Mouse (Mus musculus) kidney, embryonic 16.5 days (tissue): Measurements from ENCODE around the gene Eef2. TPM values are rescaled to one million over a fixed set of nuclear protein-coding genes. Genes with fewer than 3 reads are reported as not detected.
A peak's percentile ranks its signal among the peaks of the same experiment; 100 is the strongest.

Experiments
- ATAC-seq: fragments of 200-750 bp; cut with Nextera tagmentation; 2 replicates; pipeline ENCODE4 v1.8.0; 2017; ENCODE audit warnings: moderate TSS enrichment; ENCODE audit not compliant: low FRiP score, low TSS enrichment
- H3K27ac ChIP-seq: fragments of 300-500 bp; sonication (generic); 2 replicates; pipeline ENCODE4 v1.5.1; 2014; ENCODE audit warnings: low read length
- H3K27me3 ChIP-seq: fragments of 300-500 bp; sonication (generic); 2 replicates; pipeline ENCODE4 v1.6.1; 2014; ENCODE audit warnings: low read length, control low read depth, mixed read lengths; ENCODE audit not compliant: insufficient read depth
- H3K36me3 ChIP-seq: fragments of 300-500 bp; sonication (generic); 2 replicates; pipeline ENCODE4 v1.6.1; 2014; ENCODE audit warnings: low read length, control low read depth, mixed read lengths; ENCODE audit not compliant: insufficient read depth
- H3K4me1 ChIP-seq: fragments of 300-500 bp; sonication (generic); 2 replicates; pipeline ENCODE4 v1.6.1; 2014; ENCODE audit warnings: low read length, control low read depth, mixed read lengths; ENCODE audit not compliant: insufficient read depth
- H3K4me2 ChIP-seq: fragments of 300-500 bp; sonication (generic); replicated peaks from 2 replicates; pipeline ENCODE4 v1.6.1; 2014; ENCODE audit warnings: low read depth, low read length
- H3K4me3 ChIP-seq: fragments of 300-500 bp; sonication (generic); 2 replicates; pipeline ENCODE4 v1.5.1; 2014; ENCODE audit warnings: mild to moderate bottlenecking, low read length
- H3K9ac ChIP-seq: fragments of 300-500 bp; sonication (generic); replicated peaks from 2 replicates; pipeline ENCODE4 v1.6.1; 2014; ENCODE audit warnings: low read length
- H3K9me3 ChIP-seq: fragments of 300-500 bp; sonication (generic); 2 replicates; pipeline ENCODE4 v1.6.1; 2016; ENCODE audit warnings: low read length, control low read depth
- WGBS: fragments of 180-500 bp; shearing (Covaris S2); extraction: QIAGEN DNeasy Blood & Tissue Kit; methylation state at CpG from one replicate; pipeline ENCODE4 v1.1.7; 2014; 5-methylcytosine and 5-hydroxymethylcytosine counted together
- polyA plus RNA-seq: library from polyadenylated mRNA; unstranded; fragments of >200 nt; fragmentation: Nextera tagmentation; extraction: Ambion mirVana; gene quantifications from 2 replicates; pipeline ENCODE4 v1.2.1, GENCODE M21; 2015

Gene Eef2
- polyA plus RNA-seq, 1 experiment from 2014 or later: 672 TPM

DNA sequence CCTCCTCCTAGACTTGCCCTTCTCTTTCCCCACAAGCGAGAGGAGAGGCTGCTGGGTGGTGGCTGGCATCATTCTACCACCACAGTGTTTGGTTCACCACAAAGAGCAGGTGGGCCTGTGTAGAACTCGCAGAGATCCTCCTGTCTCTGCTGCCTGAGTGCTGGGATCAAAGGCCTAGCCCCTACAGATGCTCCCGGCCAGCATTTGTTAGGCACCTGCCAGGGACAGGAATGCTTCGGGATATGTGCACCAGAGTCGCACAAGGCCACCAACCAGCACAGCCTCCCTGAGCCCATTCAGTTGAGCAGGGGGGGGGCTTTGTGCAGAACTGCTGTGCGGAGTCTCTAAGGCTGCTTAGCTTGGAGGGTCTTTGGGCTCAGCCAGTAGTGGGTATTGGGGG is 31.1 kb upstream of the Eef2 start:
- no peak overlapping the region for H3K4me3 ChIP-seq
- H3K9ac ChIP-seq: no peak overlapping the region
- no peak overlapping the region for H3K4me2 ChIP-seq
- H3K27me3 ChIP-seq: no peaks in the 10 kb centered on the region
- WGBS: 93% methylated on average over 6 of the region's 6 CpGs
- H3K27ac ChIP-seq: no peak overlapping the region
- H3K9me3 ChIP-seq: no peaks in the 10 kb centered on the region
- peaks cover 17% of the 10 kb centered on the region for H3K4me1 ChIP-seq
- H3K36me3 ChIP-seq: peaks cover 71% of the 10 kb centered on the region
- ATAC-seq: no peak

DNA sequence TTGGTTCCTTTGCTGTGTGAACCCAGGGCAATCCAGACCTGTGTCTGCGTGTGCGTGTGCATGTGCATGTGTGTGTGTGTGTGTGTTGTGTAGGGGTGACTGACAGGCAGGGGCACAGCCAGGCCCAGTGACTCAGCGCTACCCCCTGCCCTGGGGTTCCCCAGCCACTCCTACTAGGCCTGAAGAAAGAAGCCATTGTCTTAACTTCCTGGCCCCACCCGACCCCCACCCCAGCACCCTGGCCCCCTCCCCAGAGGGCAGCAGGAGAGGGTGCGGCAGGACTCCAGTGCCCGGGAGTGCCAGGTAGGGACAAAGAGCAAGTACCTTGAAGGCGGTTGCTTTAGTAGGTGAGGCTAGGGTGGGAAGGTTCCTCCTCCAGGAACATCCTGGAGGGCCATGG is 30.7 kb upstream of the Eef2 start:
- Histone ChIP-seq H3K9ac (no peak overlapping the region), H3K27me3 (no peaks in the 10 kb centered on the region), H3K36me3 (peaks cover 74% of the 10 kb centered on the region), H3K9me3 (no peaks in the 10 kb centered on the region), H3K4me3 (no peak overlapping the region), H3K4me1 (peaks cover 12% of the 10 kb centered on the region), H3K4me2 (no peak overlapping the region), H3K27ac (no peak overlapping the region)
- 73% methylated on average over 7 of the region's 7 CpGs for WGBS
- no peak for ATAC-seq

DNA sequence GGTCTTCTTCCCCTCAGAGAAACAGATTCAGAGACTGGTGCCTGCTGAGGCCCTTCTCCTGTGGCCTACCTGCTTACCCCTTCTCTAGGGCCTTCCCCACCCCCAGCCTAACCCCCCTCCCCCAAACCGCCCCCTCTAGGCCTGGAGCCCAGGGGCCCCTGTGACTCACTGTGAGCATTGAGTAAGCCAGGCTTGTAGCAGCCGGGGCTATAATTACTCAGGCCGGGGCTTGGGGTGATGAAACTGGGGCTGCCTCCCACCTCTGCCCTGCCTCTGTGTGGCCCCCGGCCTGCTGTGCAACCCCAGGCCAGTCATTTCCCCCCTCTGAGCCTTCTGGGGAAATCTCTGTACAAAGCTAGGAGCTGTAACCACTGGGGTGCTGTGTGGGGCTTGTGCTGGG is 30.1 kb upstream of the Eef2 start:
- no peak overlapping the region for H3K9ac ChIP-seq
- peaks cover 74% of the 10 kb centered on the region for H3K36me3 ChIP-seq
- peaks cover 7% of the 10 kb centered on the region for H3K4me1 ChIP-seq
- no peaks in the 10 kb centered on the region for H3K9me3 ChIP-seq
- WGBS: 84% methylated on average over 4 of the region's 4 CpGs
- no peak overlapping the region for H3K27ac ChIP-seq
- no peak overlapping the region for H3K4me3 ChIP-seq
- no peak overlapping the region for H3K4me2 ChIP-seq
- no peak for ATAC-seq
- no peaks in the 10 kb centered on the region for H3K27me3 ChIP-seq

DNA sequence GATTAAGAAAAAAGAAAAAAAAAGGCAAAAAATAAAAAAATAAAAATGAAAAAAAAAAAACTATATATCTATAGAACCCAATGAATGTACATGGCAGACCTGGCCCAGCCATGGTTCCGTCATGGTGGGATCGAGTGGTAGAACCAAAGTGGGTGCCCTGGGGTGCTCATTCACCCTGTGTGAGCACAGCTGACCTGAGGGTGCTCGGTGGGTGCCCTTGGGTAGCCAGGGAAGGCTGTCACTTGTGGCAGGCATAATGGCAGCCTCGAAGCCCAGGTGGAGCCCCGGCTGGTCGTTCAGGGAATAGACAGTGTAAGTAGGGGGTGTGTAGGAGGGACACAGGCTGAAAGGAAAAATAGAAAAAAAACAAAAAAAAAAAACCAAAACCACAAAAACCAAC is 25.2 kb upstream of the Eef2 start:
- Histone ChIP-seq H3K9me3 (no peaks in the 10 kb centered on the region), H3K4me1 (peaks cover 5% of the 10 kb centered on the region; the same call in 1 of the 2 replicates), H3K4me2 (no peak overlapping the region), H3K27ac (no peak overlapping the region), H3K9ac (no peak overlapping the region), H3K27me3 (no peaks in the 10 kb centered on the region), H3K36me3 (peaks cover 80% of the 10 kb centered on the region), H3K4me3 (no peak overlapping the region)
- ATAC-seq: no peak
- WGBS: 76% methylated on average over 6 of the region's 6 CpGs

DNA sequence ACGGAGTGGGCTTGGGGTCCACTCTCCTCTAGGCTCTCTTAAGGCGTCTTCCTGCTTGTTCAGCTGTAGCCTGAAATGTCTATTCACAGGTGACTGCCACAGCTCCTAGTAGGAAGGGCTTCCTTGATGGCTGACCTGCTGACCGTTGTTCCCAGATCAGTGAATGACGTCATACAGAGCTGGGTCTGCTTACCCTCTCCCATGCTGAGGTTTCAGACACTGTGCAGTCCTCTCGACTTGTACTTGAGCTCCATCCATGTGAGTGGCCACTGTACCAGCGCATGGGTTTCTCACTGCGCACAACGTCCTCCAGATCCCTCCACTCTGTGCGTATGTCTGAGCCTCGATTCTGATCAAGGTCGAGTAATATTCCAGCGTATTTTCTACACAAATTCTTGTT is 23.8 kb upstream of the Eef2 start:
- H3K27ac ChIP-seq: peak overlapping the region; percentile 68
- 64% methylated on average over 12 of the region's 12 CpGs for WGBS
- ATAC-seq: 0 out of 2 replicates have a peak, but pooled peaks have one; percentile 12

DNA sequence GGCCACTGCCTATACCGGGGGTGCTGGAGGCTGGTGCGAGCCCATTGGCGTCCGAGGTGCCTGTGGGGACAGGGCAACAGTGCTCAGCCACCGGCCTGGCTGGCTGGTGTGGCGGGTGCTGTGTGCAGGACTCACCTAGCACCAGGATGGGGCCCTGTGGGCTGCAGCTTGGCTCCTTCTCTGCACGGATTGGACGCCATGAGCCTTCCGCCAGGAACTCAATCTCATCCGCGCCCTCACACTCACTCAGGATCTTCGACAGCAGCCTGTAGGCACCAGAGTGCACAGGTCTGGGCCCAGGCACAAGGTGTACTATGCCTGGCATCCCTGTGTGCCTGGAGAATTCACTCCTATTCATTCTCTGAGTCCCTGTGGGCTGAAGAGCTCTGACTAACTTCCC is 22.1 kb upstream of the Eef2 start:
- no peak overlapping the region for H3K27ac ChIP-seq
- peaks cover 5% of the 10 kb centered on the region; the same call in 1 of the 2 replicates for H3K4me1 ChIP-seq
- H3K9ac ChIP-seq: no peak overlapping the region
- no peaks in the 10 kb centered on the region for H3K9me3 ChIP-seq
- H3K27me3 ChIP-seq: no peaks in the 10 kb centered on the region
- 83% methylated on average over 12 of the region's 12 CpGs for WGBS
- no peak overlapping the region for H3K4me2 ChIP-seq
- no peak for ATAC-seq
- H3K36me3 ChIP-seq: peaks cover 75% of the 10 kb centered on the region
- H3K4me3 ChIP-seq: no peak overlapping the region

More for the DNA sequence above, 23.8 kb upstream of the Eef2 start:
- Histone ChIP-seq H3K4me3 (no peak overlapping the region), H3K4me1 (peaks cover 5% of the 10 kb centered on the region; the same call in 1 of the 2 replicates), H3K9me3 (no peaks in the 10 kb centered on the region), H3K27me3 (no peaks in the 10 kb centered on the region), H3K4me2 (no peak overlapping the region), H3K9ac (peak overlapping the region; percentile 37), H3K36me3 (peaks cover 78% of the 10 kb centered on the region)

DNA sequence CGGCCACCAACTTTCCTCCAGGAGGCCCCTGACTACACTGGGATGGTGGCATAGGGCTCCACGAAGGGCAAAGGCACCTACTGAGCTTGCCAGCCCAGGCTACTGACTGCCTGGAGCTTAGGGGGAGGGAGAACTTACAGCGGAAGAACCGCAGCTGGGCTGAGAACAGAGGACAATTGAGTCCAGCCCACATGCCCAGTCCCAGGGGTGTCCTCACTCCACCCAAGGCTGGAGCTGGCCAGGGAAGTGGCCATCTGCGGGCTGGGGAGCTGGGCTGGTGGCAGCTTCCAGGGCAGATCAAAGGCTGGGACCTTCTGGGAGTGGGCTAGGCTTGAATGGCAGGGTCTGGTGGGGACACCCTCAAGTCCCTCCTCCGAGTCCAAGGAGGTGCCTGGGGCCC is 21.7 kb upstream of the Eef2 start:
- WGBS: 89% methylated on average over 6 of the region's 6 CpGs
- Histone ChIP-seq H3K36me3 (peaks cover 71% of the 10 kb centered on the region), H3K27ac (no peak overlapping the region), H3K9me3 (no peaks in the 10 kb centered on the region), H3K9ac (no peak overlapping the region), H3K4me2 (no peak overlapping the region), H3K4me3 (no peak overlapping the region), H3K4me1 (peaks cover 5% of the 10 kb centered on the region; the same call in 1 of the 2 replicates), H3K27me3 (no peaks in the 10 kb centered on the region)
- ATAC-seq: no peak

DNA sequence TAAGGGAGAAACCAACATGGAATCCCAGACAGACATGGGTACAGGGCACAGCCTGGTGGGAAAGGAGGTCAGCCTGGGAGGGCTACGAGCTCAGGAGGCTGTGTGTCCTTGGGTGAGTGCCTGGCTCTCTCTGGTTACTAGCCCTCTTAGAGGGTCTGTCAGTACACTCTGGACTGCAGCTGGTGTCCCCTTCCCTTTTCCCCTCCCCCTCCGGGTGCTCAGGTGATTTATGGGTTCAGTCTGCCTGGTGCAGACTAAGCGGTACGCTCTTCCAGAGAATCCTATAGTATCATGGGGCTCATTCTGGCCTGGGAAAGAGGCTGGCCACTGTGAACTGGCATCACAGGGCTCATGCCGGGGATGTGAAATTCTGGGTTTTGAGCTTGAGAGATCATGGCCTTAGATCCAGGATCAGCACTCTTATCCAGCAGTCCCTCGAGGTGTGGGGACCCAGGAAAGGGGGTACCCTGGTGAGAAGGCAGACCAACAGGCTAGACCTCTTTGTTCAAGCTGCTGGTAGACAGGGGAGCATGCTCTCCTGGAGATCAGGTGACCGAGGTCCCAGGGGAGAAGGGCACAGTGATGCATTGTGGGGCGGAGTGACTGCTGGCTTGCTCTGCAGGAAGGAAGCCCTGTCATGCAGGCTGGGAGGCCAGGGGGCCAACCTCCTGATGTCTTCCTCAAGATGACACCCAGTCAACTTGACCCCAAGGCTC is 14.7 kb upstream of the Eef2 start:
- peaks cover 55% of the 10 kb centered on the region for H3K36me3 ChIP-seq
- 50% methylated on average over 8 of the region's 8 CpGs for WGBS
- no peak overlapping the region for H3K4me2 ChIP-seq
- no peaks in the 10 kb centered on the region for H3K9me3 ChIP-seq
- 0 out of 2 replicates have a peak overlapping the region, but pooled peaks have one; percentile 2 for H3K9ac ChIP-seq
- peaks cover 26% of the 10 kb centered on the region for H3K4me1 ChIP-seq
- no peak overlapping the region for H3K4me3 ChIP-seq
- H3K27ac ChIP-seq: 0 out of 2 replicates have a peak overlapping the region, but pooled peaks have one; percentile 36
- no peaks in the 10 kb centered on the region for H3K27me3 ChIP-seq
- ATAC-seq: peak; percentile 21; the same call in 1 of the 2 replicates

DNA sequence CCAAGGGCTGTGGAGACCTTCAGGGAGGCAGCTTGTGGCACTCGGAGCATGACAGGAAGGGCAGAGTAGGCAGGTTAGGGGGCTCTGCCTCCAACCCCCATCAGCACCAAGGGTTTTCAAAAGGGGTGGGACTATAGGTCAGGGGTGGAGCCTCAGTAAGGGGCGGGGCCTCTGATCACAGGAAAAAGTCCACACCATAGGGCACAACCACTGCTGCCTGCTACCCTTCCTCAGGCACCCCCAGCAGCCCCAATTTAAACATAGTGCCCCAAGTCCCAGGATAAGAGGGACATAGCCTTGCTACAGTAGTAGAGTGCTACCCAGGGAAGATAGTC is 14.1 kb upstream of the Eef2 start:
- no peak overlapping the region for H3K4me3 ChIP-seq
- no peaks in the 10 kb centered on the region for H3K9me3 ChIP-seq
- WGBS: 35% methylated on average over 2 of the region's 2 CpGs
- H3K9ac ChIP-seq: 0 out of 2 replicates have a peak overlapping the region, but pooled peaks have one; percentile 2
- no peak overlapping the region for H3K4me2 ChIP-seq
- ATAC-seq: no peak
- peaks cover 28% of the 10 kb centered on the region for H3K4me1 ChIP-seq
- no peaks in the 10 kb centered on the region for H3K27me3 ChIP-seq
- H3K27ac ChIP-seq: no peak overlapping the region
- peaks cover 49% of the 10 kb centered on the region for H3K36me3 ChIP-seq

DNA sequence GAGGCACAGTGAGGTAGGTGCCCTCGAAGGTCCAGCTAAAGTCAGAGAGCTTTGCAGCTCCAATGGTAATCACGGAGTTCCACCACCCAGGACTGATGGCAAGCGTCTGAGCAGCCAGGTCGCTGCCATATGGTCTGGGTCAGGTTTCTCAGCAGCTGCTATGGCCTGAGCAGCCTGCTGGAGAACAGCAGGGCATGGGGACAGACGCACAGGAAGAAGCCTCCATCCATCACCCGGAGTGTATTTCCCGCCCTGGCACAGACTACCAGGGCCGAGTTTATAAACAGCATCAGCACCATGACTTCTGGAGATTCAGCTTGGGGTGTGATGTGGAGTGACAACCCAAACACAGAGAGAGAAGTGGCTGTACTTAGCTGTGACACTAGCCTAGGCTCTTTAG is 11.3 kb upstream of the Eef2 start:
- 46% methylated on average over 8 of the region's 8 CpGs for WGBS
- H3K9ac ChIP-seq: no peak overlapping the region
- no peak overlapping the region for H3K4me3 ChIP-seq
- ATAC-seq: no peak
- no peak overlapping the region for H3K27ac ChIP-seq
- H3K36me3 ChIP-seq: peaks cover 34% of the 10 kb centered on the region
- no peaks in the 10 kb centered on the region for H3K9me3 ChIP-seq
- peaks cover 37% of the 10 kb centered on the region for H3K4me1 ChIP-seq
- no peak overlapping the region for H3K4me2 ChIP-seq
- no peaks in the 10 kb centered on the region for H3K27me3 ChIP-seq
